In the genomic region with DNA sequence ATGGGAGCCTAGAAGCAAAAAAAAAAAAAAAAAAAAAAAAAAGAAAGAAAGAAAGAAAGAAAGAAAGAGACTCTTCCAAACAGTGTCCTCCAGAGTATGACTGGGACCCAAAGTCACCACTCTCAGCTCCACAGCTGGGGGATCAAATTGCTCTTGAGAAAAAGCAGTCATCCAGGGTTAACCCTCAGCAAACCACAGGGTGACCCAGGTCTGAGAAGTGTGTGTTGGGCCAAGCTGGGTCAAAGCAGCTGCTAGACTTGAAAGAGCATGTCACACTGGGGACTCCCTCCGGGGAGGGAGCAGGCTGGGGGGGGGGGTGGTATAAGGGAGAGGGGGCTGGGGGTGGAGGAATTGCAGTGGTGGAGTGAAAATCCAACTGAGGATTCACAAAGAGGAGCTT, we compare ENCODE assay signal across 22 mouse cellular contexts.
A peak's percentile ranks its signal among the peaks of the same experiment; 100 is the strongest.
DNase-seq lines count a peak whose midpoint lies in the region; ATAC-seq and TF ChIP-seq lines count a peak whose summit lies in the region.
"Had no signal": no experiment of that assay in that cellular context is flagged by ENCODE, and none has a peak within 500 bp of the region (broad histone marks: within the 10 kb centered on the region; RNA-seq: fewer than 3 reads in every experiment).

No protein-coding gene starts in this region.

- no peaks in the 10 kb centered on the region for H3K79me2 ChIP-seq in heart, adult 2 months (replicated peaks; ENCODE audit: control insufficient read depth, insufficient read depth, low read length)

- H3K4me1 ChIP-seq in heart, postnatal 0 days (ENCODE audit: control insufficient read depth, insufficient read depth), result peaks cover 25% of the 10 kb centered on the region
- H3K4me1 ChIP-seq in heart, adult 2 months (ENCODE audit: control insufficient read depth, insufficient read depth, low read length), result no peaks in the 10 kb centered on the region
- H3K4me1 ChIP-seq in lung, embryonic 14.5 days (ENCODE audit: insufficient read depth), result no peaks in the 10 kb centered on the region
- peaks cover 4% of the 10 kb centered on the region; the same call in 1 of the 2 replicates for H3K4me1 ChIP-seq in embryonic facial prominence, embryonic 11.5 days (ENCODE audit: control insufficient read depth, insufficient read depth, low read length)
- H3K4me1 ChIP-seq: megakaryocyte, embryonic 14.5 days had no signal

- no peak for TF ChIP-seq CTCF in heart, postnatal 0 days (IDR thresholded peaks at IDR 0.05; ENCODE audit: low read depth)
- TF ChIP-seq CTCF in heart, adult 2 months (IDR thresholded peaks at IDR 0.05), result no peak
- TF ChIP-seq CTCF in lung, embryonic 14.5 days (IDR thresholded peaks at IDR 0.05; ENCODE audit: low read depth), result no peak

- H3K36me3 ChIP-seq in heart, postnatal 0 days (replicated peaks; ENCODE audit: control insufficient read depth, insufficient read depth, low read length), result no peaks in the 10 kb centered on the region
- no peaks in the 10 kb centered on the region for H3K36me3 ChIP-seq in heart, adult 2 months (ENCODE audit: control insufficient read depth, insufficient read depth, low read length)
- H3K36me3 ChIP-seq in lung, embryonic 14.5 days (ENCODE audit: insufficient read depth), result no peaks in the 10 kb centered on the region
- H3K36me3 ChIP-seq in embryonic facial prominence, embryonic 11.5 days (replicated peaks; ENCODE audit: control insufficient read depth, insufficient read depth, low read depth, low read length), result no peaks in the 10 kb centered on the region
- H3K36me3 ChIP-seq: embryonic facial prominence, embryonic 13.5 days; hindbrain, embryonic 13.5 days; neural tube, embryonic 15.5 days had no signal

- H3K9ac ChIP-seq in heart, postnatal 0 days (replicated peaks; ENCODE audit: low read depth, low read length), result no peak overlapping the region
- no peak overlapping the region for H3K9ac ChIP-seq in heart, adult 2 months (ENCODE audit: low read depth, low read length)
- no peak overlapping the region for H3K9ac ChIP-seq in lung, embryonic 14.5 days
- no peak overlapping the region for H3K9ac ChIP-seq in embryonic facial prominence, embryonic 11.5 days (replicated peaks; ENCODE audit: low read length)
- H3K9ac ChIP-seq: embryonic facial prominence, embryonic 13.5 days; hindbrain, embryonic 13.5 days; neural tube, embryonic 15.5 days had no signal

- no peaks in the 10 kb centered on the region for H3K27me3 ChIP-seq in heart, postnatal 0 days (ENCODE audit: control insufficient read depth, insufficient read depth, low read length)
- no peaks in the 10 kb centered on the region; the same call in 1 of the 2 replicates for H3K27me3 ChIP-seq in heart, adult 2 months (ENCODE audit: control insufficient read depth, insufficient read depth, low read length)
- no peaks in the 10 kb centered on the region for H3K27me3 ChIP-seq in lung, embryonic 14.5 days (ENCODE audit: insufficient read depth, low read length)
- no peaks in the 10 kb centered on the region for H3K27me3 ChIP-seq in embryonic facial prominence, embryonic 11.5 days (ENCODE audit: control insufficient read depth, insufficient read depth, low read length)
- H3K27me3 ChIP-seq: neural tube, embryonic 15.5 days had no signal

- intact Hi-C loops in heart, adult 2 months (cut with DNase I), result no loop called here

- TF ChIP-seq EP300 in heart, postnatal 0 days (IDR thresholded peaks at IDR 0.05; ENCODE audit: low read depth), result no peak
- TF ChIP-seq EP300 in heart, adult 2 months (IDR thresholded peaks at IDR 0.05; ENCODE audit: insufficient read depth, low read depth, low read length), result no peak

- no peak overlapping the region for H3K27ac ChIP-seq in heart, postnatal 0 days (ENCODE audit: low read depth)
- H3K27ac ChIP-seq in heart, adult 2 months, result no peak overlapping the region
- no peak overlapping the region for H3K27ac ChIP-seq in lung, embryonic 14.5 days (ENCODE audit: low read depth)
- H3K27ac ChIP-seq in embryonic facial prominence, embryonic 11.5 days (replicated peaks; ENCODE audit: low read depth, low read length), result no peak overlapping the region
- H3K27ac ChIP-seq: gastrocnemius, adult 2 months; hindbrain, embryonic 13.5 days; neural tube, embryonic 15.5 days had no signal

- H3K4me2 ChIP-seq in heart, postnatal 0 days (ENCODE audit: low read depth, low read length), result no peak overlapping the region
- no peak overlapping the region for H3K4me2 ChIP-seq in lung, embryonic 14.5 days
- no peak overlapping the region for H3K4me2 ChIP-seq in embryonic facial prominence, embryonic 11.5 days (ENCODE audit: low read depth, low read length)
- H3K4me2 ChIP-seq: embryonic facial prominence, embryonic 13.5 days; heart, embryonic 11.5 days; hindbrain, embryonic 13.5 days; neural tube, embryonic 15.5 days had no signal

- no peak overlapping the region for H3K4me3 ChIP-seq in heart, postnatal 0 days (ENCODE audit: low read depth, low read length)
- H3K4me3 ChIP-seq in heart, adult 2 months, result no peak overlapping the region
- H3K4me3 ChIP-seq in lung, embryonic 14.5 days (ENCODE audit: low read depth, low read length), result no peak overlapping the region
- no peak overlapping the region for H3K4me3 ChIP-seq in embryonic facial prominence, embryonic 11.5 days (ENCODE audit: low read depth, low read length)
- H3K4me3 ChIP-seq: embryonic facial prominence, embryonic 13.5 days; erythroblast, embryonic 14.5 days; gastrocnemius, adult 2 months; hindbrain, embryonic 13.5 days; megakaryocyte, embryonic 14.5 days; neural tube, embryonic 15.5 days had no signal

- no peak for TF ChIP-seq POLR2A in heart, adult 2 months (IDR thresholded peaks at IDR 0.05; ENCODE audit: insufficient read depth, low read depth, low read length)

- no peaks in the 10 kb centered on the region for H3K9me3 ChIP-seq in heart, postnatal 0 days (replicated peaks; ENCODE audit: control insufficient read depth, low read length)
- H3K9me3 ChIP-seq in lung, embryonic 14.5 days (ENCODE audit: low read depth, low read length), result no peaks in the 10 kb centered on the region
- H3K9me3 ChIP-seq in embryonic facial prominence, embryonic 11.5 days (replicated peaks; ENCODE audit: control insufficient read depth, low read length), result no peaks in the 10 kb centered on the region
- H3K9me3 ChIP-seq: embryonic facial prominence, embryonic 13.5 days; hindbrain, embryonic 13.5 days; megakaryocyte, embryonic 14.5 days; neural tube, embryonic 15.5 days had no signal

- peak; percentile 18; the same call in 1 of the 2 replicates for ATAC-seq in heart, postnatal 0 days (ENCODE audit: insufficient read depth, low read depth)
- ATAC-seq in lung, embryonic 14.5 days (ENCODE audit: insufficient read depth), result peak; percentile 17; the same call in 1 of the 2 replicates
- ATAC-seq in embryonic facial prominence, embryonic 11.5 days (replicated peaks; ENCODE audit: insufficient number of reproducible peaks, low FRiP score, low TSS enrichment, low read depth), result no peak
- ATAC-seq in megakaryocyte progenitor cell, adult 5-6 weeks (replicated peaks; ENCODE audit: poor library complexity), result no peak
- ATAC-seq: forebrain, embryonic 14.5 days; midbrain, embryonic 16.5 days had no signal

- WGBS in heart, postnatal 0 days, result 0% methylated on average over 1 of the region's 1 CpGs
- 15% methylated on average over 1 of the region's 1 CpGs for WGBS in heart, adult 2 months
- WGBS in lung, embryonic 14.5 days, result 0% methylated on average over 1 of the region's 1 CpGs
- WGBS in embryonic facial prominence, embryonic 11.5 days, result 0% methylated on average over 1 of the region's 1 CpGs

- DNase-seq in heart, postnatal 0 days (ENCODE audit: low spot score), result no peak
- DNase-seq in heart, adult 2 months, result no peak
- DNase-seq in lung, embryonic 14.5 days, result no peak
- DNase-seq in lung, postnatal 10 days, result no peak
- DNase-seq in Muller cell, postnatal 12 days (ENCODE audit: inconsistent ontology term), result peak; percentile 47
- peak; percentile 33 for DNase-seq in embryonic facial prominence, embryonic 11.5 days (ENCODE audit: low spot score)
- no peak for DNase-seq in thymus, postnatal 25 days
- DNase-seq: adrenal gland, postnatal 25 days; cerebellum, adult 8-10 months; cerebellum, postnatal 36 days; gastrocnemius, adult 2 months; kidney, adult 9 months; right cerebral cortex, adult 18-20 months had no signal

Comparison
In these comparisons a context has a peak if more than half of its experiments do, and no peak if none do; other contexts are left out.
1. ATAC-seq: peak in heart, postnatal 0 days (single experiment) and lung, embryonic 14.5 days (single experiment); none in embryonic facial prominence, embryonic 11.5 days (single experiment) and megakaryocyte progenitor cell, adult 5-6 weeks (single experiment).
2. DNase-seq: peak in Muller cell, postnatal 12 days (single experiment) and embryonic facial prominence, embryonic 11.5 days (single experiment); none in heart, postnatal 0 days (single experiment), heart, adult 2 months (0 of 2), lung, embryonic 14.5 days (single experiment), lung, postnatal 10 days (single experiment) and thymus, postnatal 25 days (single experiment).